Mouse (Mus musculus) bone marrow macrophage, adult 2 months (primary cell): ENCODE data around the gene Abcg1.

Experiments used
- CTCF ChIP-seq: IDR thresholded peaks from 2 replicates; pipeline ENCODE4 v1.5.1; 2012; ENCODE audit warnings: low read depth, mild to moderate bottlenecking, low read length, moderate library complexity
- POLR2A ChIP-seq: IDR thresholded peaks from 2 replicates; pipeline ENCODE4 v1.6.1; 2012; ENCODE audit warnings: mild to moderate bottlenecking, low read depth, low read length, borderline replicate concordance

DNA sequence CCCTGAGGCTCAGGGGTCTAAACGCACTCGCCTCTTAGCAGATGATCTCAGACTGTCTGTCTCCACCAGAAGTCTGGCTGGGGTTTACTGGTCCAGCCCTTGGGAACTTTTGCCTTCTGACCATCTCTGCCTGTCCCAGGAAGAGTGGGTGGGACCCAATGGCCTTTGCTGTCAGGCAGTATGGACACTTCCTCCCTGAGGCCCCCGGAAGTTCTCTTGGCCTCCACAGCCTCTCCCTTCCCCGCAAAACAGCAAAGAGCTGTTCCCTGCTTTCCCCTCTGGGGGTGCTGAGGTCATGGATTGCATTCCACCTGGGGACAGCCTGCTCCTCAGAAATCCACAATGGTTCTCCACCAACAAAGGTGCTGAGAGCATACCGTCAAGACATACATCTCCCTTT, 31.2 kb downstream of the Abcg1 start:
- TF ChIP-seq POLR2A (no peak), CTCF (no peak)
